Mouse (Mus musculus): ENCODE results near the gene Efcab8. TPM values are rescaled to one million over a fixed set of nuclear protein-coding genes. Genes with fewer than 3 reads are reported as not detected.

The Efcab8 gene
- 0.04 and 0.22 TPM in 2 replicates for polyA plus RNA-seq (2012; rRNA removed)

DNA sequence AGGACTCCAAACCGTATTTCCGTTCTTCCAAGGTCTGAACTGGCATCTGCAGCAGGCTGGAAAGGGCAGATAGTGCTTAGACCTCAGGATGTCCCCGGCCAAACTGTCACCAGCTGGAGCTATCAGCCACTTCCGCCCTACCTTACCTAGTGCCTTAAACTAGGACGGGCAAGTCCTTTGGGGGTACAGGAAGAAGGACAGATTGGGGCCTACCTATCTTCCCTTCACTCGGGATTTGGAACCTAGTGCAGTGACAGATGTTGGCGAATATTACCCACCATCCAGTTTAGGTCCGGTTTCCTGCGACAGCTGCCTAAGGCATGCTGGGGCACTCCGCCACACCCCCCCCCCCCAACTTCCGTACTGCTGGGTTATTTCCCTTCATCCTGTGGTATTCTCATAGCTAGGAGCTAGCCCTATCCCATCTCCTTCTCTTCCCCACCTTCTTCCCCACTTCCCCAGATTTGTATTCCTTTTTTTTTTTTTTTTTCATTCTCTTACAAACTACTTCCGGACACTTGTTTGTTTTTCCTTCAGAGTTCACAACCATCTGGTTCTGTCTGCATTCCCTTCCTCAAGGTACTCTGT, at the start of gene Efcab8:
Gene Efcab8 (plus strand): TSS at position 538 of the 588 bp plus-strand sequence.

DNA sequence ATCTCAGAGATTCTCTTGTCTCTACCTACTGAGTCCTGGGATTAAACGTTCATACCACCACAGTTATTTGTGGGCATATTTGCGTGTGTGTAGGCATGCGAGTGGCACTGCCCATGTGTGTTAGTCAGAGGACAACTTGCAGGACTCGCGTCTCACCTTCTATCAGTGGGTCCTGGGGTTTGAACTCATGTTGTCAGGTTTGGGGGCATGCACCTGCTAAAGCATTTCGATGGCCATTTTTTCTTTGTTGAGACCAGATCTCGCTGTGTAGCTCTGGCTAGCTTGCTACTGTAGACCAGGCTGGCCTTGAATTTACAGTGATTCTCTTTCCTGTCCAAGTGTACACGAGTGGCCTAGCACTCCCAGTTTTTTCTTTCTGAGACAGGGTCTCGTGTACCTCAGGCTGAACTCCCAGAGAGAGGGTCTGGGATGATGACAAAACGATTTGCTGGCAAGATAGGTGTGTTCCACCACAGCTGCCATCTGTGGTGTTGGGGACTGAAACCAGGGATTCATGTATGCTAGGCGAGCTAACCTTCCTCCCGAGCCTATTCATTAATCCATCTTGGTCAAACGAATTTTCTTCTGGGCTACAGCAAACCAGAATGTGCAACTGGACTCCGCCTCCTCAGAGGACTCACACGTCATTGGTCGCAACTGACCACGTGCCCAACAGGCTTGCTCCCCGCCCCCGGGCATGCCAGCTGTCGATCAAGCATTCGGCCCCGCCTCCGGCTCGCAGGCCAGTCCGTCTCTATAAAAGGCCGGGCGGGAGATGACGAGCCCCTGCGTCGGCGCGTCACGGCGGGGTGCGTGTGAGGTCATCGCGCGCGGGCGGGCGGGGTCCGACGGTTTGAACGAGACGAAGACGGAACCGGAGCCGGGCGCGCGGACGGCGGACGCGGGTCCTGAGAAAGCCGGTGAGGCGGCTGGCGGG, 39.0 kb upstream of the Efcab8 start, which contains the start of gene Mapre1:
Gene Mapre1 (plus strand): TSS at position 775 of the 937 bp plus-strand sequence.

DNA sequence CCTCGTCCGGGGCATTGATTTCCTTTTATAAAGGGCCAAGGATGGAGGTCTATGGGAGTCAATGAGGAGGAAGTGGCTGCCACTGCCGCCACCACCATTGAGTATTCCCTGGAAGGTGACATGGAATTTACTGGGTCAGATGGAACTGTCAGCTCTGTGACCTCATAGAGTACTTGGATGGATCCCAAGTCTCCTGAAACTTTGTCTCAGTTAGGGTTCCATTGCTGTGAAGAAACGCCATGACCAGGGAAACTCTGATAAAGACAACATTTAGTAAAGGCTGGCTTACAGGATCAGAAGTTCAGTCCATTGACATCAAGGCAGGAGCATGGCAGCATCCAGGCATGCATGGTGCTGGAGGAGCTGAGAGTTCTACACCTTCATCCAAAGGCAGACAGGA, 91.3 kb downstream of the Efcab8 start, which contains the start of gene Sun5:
Gene Sun5 (minus strand): TSS at position 101 of the 400 bp plus-strand sequence.

DNA sequence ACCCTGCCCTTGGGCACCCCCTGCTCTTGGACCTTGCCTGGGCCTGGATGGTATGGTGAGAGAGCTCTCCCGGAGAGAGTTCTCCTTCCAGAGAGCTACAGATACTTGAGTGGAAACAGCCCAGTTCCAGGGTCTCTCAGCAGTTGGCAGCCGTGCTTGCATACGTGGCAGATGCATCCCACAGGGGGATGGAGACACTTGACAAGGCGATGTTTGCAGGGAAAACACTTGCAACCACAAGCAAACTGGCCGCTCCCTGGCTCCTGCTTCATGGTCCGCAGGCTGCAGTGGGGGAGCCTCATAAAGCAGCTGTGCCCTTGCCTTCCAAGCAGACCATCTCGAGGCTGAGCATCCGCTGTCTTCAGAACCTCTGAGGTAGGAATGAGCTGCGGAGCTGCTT, 95.0 kb downstream of the Efcab8 start, which contains the start of gene Bpifb2:
Gene Bpifb2 (plus strand): TSS at position 301 of the 400 bp plus-strand sequence.

Other genes with a start within 250 kb of the Efcab8 start
- 5.9 and 7.2 TPM in 2 replicates for gene Nol4l, start 250.0 kb upstream of the Efcab8 start, polyA plus RNA-seq (2012; rRNA removed)
- 11.9 and 12.3 TPM in 2 replicates for gene Commd7, start 147.2 kb upstream of the Efcab8 start, polyA plus RNA-seq (2012; rRNA removed)
- gene Dnmt3b, start 130.5 kb upstream of the Efcab8 start, polyA plus RNA-seq (2012; rRNA removed): 0.73 and 0.94 TPM in 2 replicates
- gene Dnmt3c, start 83.3 kb upstream of the Efcab8 start, polyA plus RNA-seq (2012; rRNA removed): not detected in 2 replicates
- 1.7 and 2.0 TPM in 2 replicates for gene Mapre1, start 38.7 kb upstream of the Efcab8 start, polyA plus RNA-seq (2012; rRNA removed)
- not detected in 2 replicates for gene Sun5, start 91.2 kb downstream of the Efcab8 start, polyA plus RNA-seq (2012; rRNA removed)
- gene Bpifb2, start 95.1 kb downstream of the Efcab8 start, polyA plus RNA-seq (2012; rRNA removed): not detected in 2 replicates
- gene Bpifb6, start 120.5 kb downstream of the Efcab8 start, polyA plus RNA-seq (2012; rRNA removed): not detected in 2 replicates
- gene Bpifb3, start 138.3 kb downstream of the Efcab8 start, polyA plus RNA-seq (2012; rRNA removed): not detected in 2 replicates
- 0.28 TPM in 1 of 2 replicates, not detected in the other for gene Bpifb4, start 158.3 kb downstream of the Efcab8 start, polyA plus RNA-seq (2012; rRNA removed)
- not detected in 2 replicates for gene Bpifa6, start 195.0 kb downstream of the Efcab8 start, polyA plus RNA-seq (2012; rRNA removed)
- gene Bpifa2, start 228.3 kb downstream of the Efcab8 start, polyA plus RNA-seq (2012; rRNA removed): not detected in 2 replicates

Measured in stomach, adult 2 months (tissue).